Mouse (Mus musculus) myocyte (in vitro differentiated cells): ENCODE measurements around the gene Gm9. TPM values are rescaled to one million over a fixed set of nuclear protein-coding genes. Genes with fewer than 3 reads are reported as not detected.
A peak's percentile ranks its signal among the peaks of the same experiment; 100 is the strongest.

ENCODE experiments used
- H3K27me3 ChIP-seq: one replicate; pipeline ENCODE4 v1.6.1; 2011; ENCODE audit not compliant: control insufficient read depth, insufficient read depth, insufficient read length
- H3K36me3 ChIP-seq: one replicate; pipeline ENCODE4 v1.6.1; 2011; ENCODE audit not compliant: control insufficient read depth, insufficient read depth
- H3K4me2 ChIP-seq: one replicate; pipeline ENCODE4 v1.6.1; 2011; ENCODE audit warnings: low read depth, control low read depth
- H3K4me3 ChIP-seq: one replicate; pipeline ENCODE4 v1.5.1; 2011; ENCODE audit warnings: mild to moderate bottlenecking, control low read depth, moderate library complexity
- H3K79me2 ChIP-seq: one replicate; pipeline ENCODE4 v1.6.1; 2011; ENCODE audit not compliant: control insufficient read depth, insufficient read depth
- H3ac ChIP-seq: one replicate; pipeline ENCODE4 v1.6.1; 2011; ENCODE audit not compliant: control insufficient read depth, insufficient read length
- CEBPB ChIP-seq: IDR thresholded peaks from 2 replicates; pipeline ENCODE4 v1.6.1; 2011; ENCODE audit warnings: mild to moderate bottlenecking, moderate library complexity; ENCODE audit not compliant: poor library complexity, insufficient read depth, severe bottlenecking
- E2F4 ChIP-seq: IDR thresholded peaks from one replicate; pipeline ENCODE4 v1.6.1; 2011; ENCODE audit warnings: mild to moderate bottlenecking, control low read depth, moderate library complexity; ENCODE audit not compliant: insufficient read depth
- MAX ChIP-seq: IDR thresholded peaks from one replicate; pipeline ENCODE4 v1.6.1; 2011; ENCODE audit warnings: low read depth, mild to moderate bottlenecking, control low read depth
- MYOD1 ChIP-seq, 3 experiments: IDR thresholded peaks; one replicate each; pipeline ENCODE4 v1.6.1; 2011; ENCODE audit warnings: control low read depth in 2 of 3, low read depth in 2 of 3, mild to moderate bottlenecking in 2 of 3, moderate library complexity in 1 of 3; ENCODE audit not compliant: insufficient read length in 2 of 3, control insufficient read depth in 1 of 3
- MYOG ChIP-seq, 3 experiments: IDR thresholded peaks; one replicate each; pipeline ENCODE4 v1.6.1; 2011; ENCODE audit warnings: control low read depth in 2 of 3, low read depth in 2 of 3, mild to moderate bottlenecking in 2 of 3; ENCODE audit not compliant: insufficient read length in 2 of 3, control insufficient read depth in 1 of 3, insufficient read depth in 1 of 3
- POLR2A ChIP-seq: IDR thresholded peaks from one replicate; pipeline ENCODE4 v1.6.1; 2011; ENCODE audit warnings: low read depth, mild to moderate bottlenecking, control low read depth, moderate library complexity; ENCODE audit not compliant: insufficient read length
- POLR2AphosphoS2 ChIP-seq: IDR thresholded peaks from one replicate; pipeline ENCODE4 v1.6.1; 2011; ENCODE audit warnings: low read depth, control low read depth; ENCODE audit not compliant: insufficient read length
- REST ChIP-seq: IDR thresholded peaks from one replicate; pipeline ENCODE4 v1.6.1; 2011; ENCODE audit warnings: mild to moderate bottlenecking, control low read depth, moderate library complexity; ENCODE audit not compliant: insufficient read depth, insufficient read length
- SRF ChIP-seq: IDR thresholded peaks from one replicate; pipeline ENCODE4 v1.6.1; 2011; ENCODE audit warnings: low read depth; ENCODE audit not compliant: control insufficient read depth, insufficient read length
- TCF12 ChIP-seq: IDR thresholded peaks from one replicate; pipeline ENCODE4 v1.6.1; 2011; ENCODE audit warnings: mild to moderate bottlenecking, control low read depth; ENCODE audit not compliant: poor library complexity, insufficient read depth, severe bottlenecking
- TCF3 ChIP-seq: IDR thresholded peaks from one replicate; pipeline ENCODE4 v1.6.1; 2011; ENCODE audit warnings: low read depth, control low read depth; ENCODE audit not compliant: insufficient read length
- USF1 ChIP-seq: IDR thresholded peaks from one replicate; pipeline ENCODE4 v1.6.1; 2011; ENCODE audit warnings: low read depth, mild to moderate bottlenecking, control low read depth, moderate library complexity
- polyA plus RNA-seq: library from polyadenylated mRNA; unstranded; fragments of >200 nt; fragmentation: generic; extraction: Trizol; gene quantifications from one replicate; pipeline ENCODE4 v1.2.1, GENCODE M21; 2012; ENCODE audit warnings: missing spikeins

Gm9 gene
- polyA plus RNA-seq, 1 experiment: not detected

GRCm38 (mm10) chrX:37163115-37163514 lies 47.7 kb downstream of the Gm9 start:
- peak; percentile 66 for TF ChIP-seq TCF3
- TF ChIP-seq CEBPB: no peak
- no peak for TF ChIP-seq USF1
- TF ChIP-seq TCF12: no peak
- no peak for TF ChIP-seq MAX
- peak in 2 of 3 experiments; percentile 65 to 76 for TF ChIP-seq MYOD1 (IDR thresholded peaks at IDR 0.05; ENCODE audit: control insufficient read depth in 1 of 3, insufficient read length in 2 of 3, low read depth in 2 of 3)
- no peak for TF ChIP-seq SRF
- TF ChIP-seq POLR2AphosphoS2: no peak
- TF ChIP-seq E2F4: no peak
- TF ChIP-seq MYOG (IDR thresholded peaks at IDR 0.05; ENCODE audit: control insufficient read depth in 1 of 3, insufficient read depth in 1 of 3, insufficient read length in 2 of 3, low read depth in 2 of 3): peak in 2 of 3 experiments; percentile 74 to 92
- TF ChIP-seq POLR2A: no peak
- TF ChIP-seq REST: no peak
- no peak overlapping the region for H3K4me2 ChIP-seq
- no peaks in the 10 kb centered on the region for H3K36me3 ChIP-seq
- no peak overlapping the region for H3ac ChIP-seq
- H3K79me2 ChIP-seq: no peaks in the 10 kb centered on the region
- H3K4me3 ChIP-seq: no peak overlapping the region
- no peaks in the 10 kb centered on the region for H3K27me3 ChIP-seq

DNA sequence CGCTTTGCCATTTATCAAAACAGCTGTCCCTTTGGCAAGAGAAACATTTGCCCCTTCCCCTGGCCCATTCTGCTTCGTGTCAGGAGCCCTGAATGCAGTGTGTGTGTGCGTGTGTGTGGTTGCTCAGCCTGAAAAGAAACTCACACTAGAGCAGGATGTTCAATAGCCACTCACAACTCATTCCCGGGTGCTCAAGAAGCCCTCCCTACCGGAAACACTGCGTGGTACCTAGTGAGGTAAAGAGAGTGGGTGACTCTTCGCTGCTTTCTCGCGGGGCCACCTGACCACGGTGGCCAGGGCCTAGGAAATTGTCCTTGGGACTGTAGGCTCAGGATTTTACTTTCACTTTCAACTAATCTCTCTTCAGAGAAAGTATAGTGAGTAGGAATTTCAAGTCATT lies 49.7 kb downstream of the Gm9 start:
- H3K79me2 ChIP-seq: no peaks in the 10 kb centered on the region
- H3K4me2 ChIP-seq: peak overlapping the region; percentile 18
- H3K4me3 ChIP-seq: no peak overlapping the region
- H3K36me3 ChIP-seq: no peaks in the 10 kb centered on the region
- H3ac ChIP-seq: no peak overlapping the region
- no peak for TF ChIP-seq MYOD1 (IDR thresholded peaks at IDR 0.05; ENCODE audit: control insufficient read depth in 1 of 3, insufficient read length in 2 of 3, low read depth in 2 of 3)
- no peak for TF ChIP-seq USF1
- no peak for TF ChIP-seq TCF3
- no peak for TF ChIP-seq TCF12
- TF ChIP-seq MAX: no peak
- TF ChIP-seq SRF: no peak
- no peak for TF ChIP-seq POLR2A
- TF ChIP-seq CEBPB: no peak
- TF ChIP-seq REST: no peak
- TF ChIP-seq POLR2AphosphoS2: no peak
- no peaks in the 10 kb centered on the region for H3K27me3 ChIP-seq

Other genes with a start within 250 kb of the Gm9 start
- gene Sept6, start 219.2 kb downstream of the Gm9 start, polyA plus RNA-seq: 8.3 TPM
- not detected for gene Sowahd, start 162.2 kb downstream of the Gm9 start, polyA plus RNA-seq
- gene Rpl39, start 125.6 kb downstream of the Gm9 start, polyA plus RNA-seq: 2,053 TPM
- 2.8 TPM for gene Upf3b, start 100.7 kb downstream of the Gm9 start, polyA plus RNA-seq
- 2.3 TPM for gene Nkap, start 84.2 kb downstream of the Gm9 start, polyA plus RNA-seq
- gene Akap14, start 42.2 kb downstream of the Gm9 start, polyA plus RNA-seq: not detected
- gene Ndufa1, start 19.9 kb downstream of the Gm9 start, polyA plus RNA-seq: 250 TPM
- gene Rnf113a1, start 19.8 kb downstream of the Gm9 start, polyA plus RNA-seq: 3.0 TPM
- not detected for gene Rhox1, start 11.2 kb upstream of the Gm9 start, polyA plus RNA-seq
- not detected for gene Rhox2a, start 33.9 kb upstream of the Gm9 start, polyA plus RNA-seq
- gene Rhox3a, start 38.9 kb upstream of the Gm9 start, polyA plus RNA-seq: not detected
- gene Rhox4a, start 54.3 kb upstream of the Gm9 start, polyA plus RNA-seq: not detected
- gene Rhox3a2, start 169.0 kb upstream of the Gm9 start, polyA plus RNA-seq: not detected
- not detected for gene Rhox4a2, start 179.8 kb upstream of the Gm9 start, polyA plus RNA-seq
- not detected for gene Rhox2b, start 201.0 kb upstream of the Gm9 start, polyA plus RNA-seq
- not detected for gene Rhox4b, start 221.5 kb upstream of the Gm9 start, polyA plus RNA-seq
- gene Rhox2c, start 242.6 kb upstream of the Gm9 start, polyA plus RNA-seq: not detected
- not detected for gene Rhox3c, start 247.5 kb upstream of the Gm9 start, polyA plus RNA-seq